Mouse (Mus musculus) heart, postnatal 14 days (tissue): ENCODE data around the gene Gipr. TPM values are rescaled to one million over a fixed set of nuclear protein-coding genes. Genes with fewer than 3 reads are reported as not detected.

ENCODE experiments used
- DNase-seq, 2 experiments: peaks; one replicate each; pipeline ENCODE4 v3.0.0; 2021 to 2022
- intact Hi-C: fragments of 180-260 bp; cut with DNase I; formaldehyde crosslinking; loops from one replicate; pipeline ENCODE4 v1.15.1; 2025
- total RNA-seq, 2 experiments: library from RNA; stranded (reverse); gene quantifications; 2 replicates each; pipeline ENCODE4 v1.2.3; 2021

Gene Gipr
- total RNA-seq, 2 experiments from 2014 or later, result 0.37 to 0.55 TPM

- intact Hi-C loops, result loop anchor here (2.0 to 5.0 kb wide), 4 partner anchors 30 to 163 kb away; partner anchors contain the start of genes Ercc1, Ppm1n and Rtn2
- DNase-seq, result peak; percentile 73 to 79
These were observed 13.2 kb upstream of the Gipr start for GRCm38 (mm10) chr7:19179173-19179572.

- peak; percentile 77 to 83 for DNase-seq
- intact Hi-C loops, result loop anchor here (2.0 to 5.0 kb wide), 4 partner anchors 30 to 164 kb away; partner anchors contain the start of genes Ercc1, Ppm1n and Rtn2
These were observed 12.6 kb upstream of the Gipr start for GRCm38 (mm10) chr7:19178443-19179092.

GRCm38 (mm10) chr7:19178035-19178434 is 12.1 kb upstream of the Gipr start:
- intact Hi-C loops, result loop anchor here (2.0 to 5.0 kb wide), 4 partner anchors 31 to 164 kb away; partner anchors contain the start of genes Ercc1, Ppm1n and Rtn2
- DNase-seq, result no peak

- DNase-seq, result no peak
- intact Hi-C loops, result loop anchor here (1.0 to 5.0 kb wide), 3 partner anchors 20 to 165 kb away; partner anchors contain the start of genes Ercc1, Ppm1n and Rtn2
These were observed 11.3 kb upstream of the Gipr start for GRCm38 (mm10) chr7:19177216-19177615.

- intact Hi-C loops, result loop anchor here (5.0 kb wide), 2 partner anchors 106 to 166 kb away; partner anchors contain the start of genes Ercc1, Ppm1n and Rtn2
These were observed 10.6 kb upstream of the Gipr start for GRCm38 (mm10) chr7:19176516-19176947.

GRCm38 (mm10) chr7:19175708-19176515 is 10.0 kb upstream of the Gipr start, which contains the start of gene Eml2:
Gene Eml2, plus strand, starts transcription at chr7:19176421.
- intact Hi-C loops, result loop anchor here (5.0 kb wide), 2 partner anchors 106 to 166 kb away; partner anchors contain the start of genes Ercc1, Ppm1n and Rtn2
- DNase-seq, result no peak

More at GRCm38 (mm10) chr7:19176516-19176947, 10.6 kb upstream of the Gipr start:
- no peak for DNase-seq

- DNase-seq, result peak; percentile 87 to 94
- intact Hi-C loops, result loop anchor here (1.0 kb wide), 1 partner anchor 16 kb away; no protein-coding TSS in a partner anchor
These were observed 6.9 kb upstream of the Gipr start for GRCm38 (mm10) chr7:19172874-19173273.

- DNase-seq, result no peak
- intact Hi-C loops, result no loop called here
These were observed 5.9 kb upstream of the Gipr start for GRCm38 (mm10) chr7:19171831-19172230.

- DNase-seq, result peak; percentile 46 to 65
- intact Hi-C loops, result no loop called here
These were observed 4.2 kb upstream of the Gipr start for GRCm38 (mm10) chr7:19170142-19170541.

- intact Hi-C loops, result no loop called here
- DNase-seq, result no peak
These were observed 3.6 kb upstream of the Gipr start for GRCm38 (mm10) chr7:19169506-19169905.

GRCm38 (mm10) chr7:19166990-19167389 is 1.1 kb upstream of the Gipr start:
- intact Hi-C loops, result no loop called here
- no peak for DNase-seq

GRCm38 (mm10) chr7:19164978-19165377 is 949 bp downstream of the Gipr start:
- no peak for DNase-seq
- intact Hi-C loops, result no loop called here

GRCm38 (mm10) chr7:19164189-19164588 is 1.7 kb downstream of the Gipr start:
- intact Hi-C loops, result no loop called here
- no peak for DNase-seq

GRCm38 (mm10) chr7:19163752-19164151 is 2.2 kb downstream of the Gipr start:
- intact Hi-C loops, result no loop called here

GRCm38 (mm10) chr7:19162928-19163327 is 3.0 kb downstream of the Gipr start:
- intact Hi-C loops, result no loop called here

More at GRCm38 (mm10) chr7:19163752-19164151, 2.2 kb downstream of the Gipr start:
- no peak for DNase-seq

GRCm38 (mm10) chr7:19160115-19160514 is 5.8 kb downstream of the Gipr start:
- DNase-seq, result no peak
- intact Hi-C loops, result no loop called here

More at GRCm38 (mm10) chr7:19162928-19163327, 3.0 kb downstream of the Gipr start:
- no peak for DNase-seq

GRCm38 (mm10) chr7:19159411-19159810 is 6.5 kb downstream of the Gipr start:
- no peak for DNase-seq
- intact Hi-C loops, result no loop called here

- no peak for DNase-seq
- intact Hi-C loops, result no loop called here
These were observed 7.3 kb downstream of the Gipr start for GRCm38 (mm10) chr7:19158601-19159000.

GRCm38 (mm10) chr7:19157160-19157800 is 8.6 kb downstream of the Gipr start:
- intact Hi-C loops, result loop anchor here (1.0 to 2.0 kb wide), 2 partner anchors 16 to 52 kb away; no protein-coding TSS in a partner anchor
- peak; percentile 92 to 96 for DNase-seq

- DNase-seq, result no peak
- intact Hi-C loops, result loop anchor here (2.0 kb wide), 1 partner anchor 53 kb away; no protein-coding TSS in a partner anchor
These were observed 10.0 kb downstream of the Gipr start for GRCm38 (mm10) chr7:19155825-19156475.
